Mouse (Mus musculus) MEL (cell line): ENCODE measurements around the gene Pheta2.

Source experiments
- BHLHE40 ChIP-seq: IDR thresholded peaks from 2 replicates; pipeline ENCODE4 v1.6.1; 2012; ENCODE audit warnings: low read depth, mild to moderate bottlenecking, inconsistent platforms, low read length, improper control_type of control experiment, borderline replicate concordance
- CHD1 ChIP-seq: IDR thresholded peaks from 2 replicates; pipeline ENCODE4 v1.6.1; 2012; ENCODE audit warnings: low read depth, mild to moderate bottlenecking, inconsistent platforms, low read length, improper control_type of control experiment
- CHD2 ChIP-seq: IDR thresholded peaks from 2 replicates; pipeline ENCODE4 v1.6.1; 2011; ENCODE audit warnings: low read length, improper control_type of control experiment
- CTCF ChIP-seq, 3 experiments: IDR thresholded peaks in 2 of 3; conservative IDR thresholded peaks in 1 of 3; 2 replicates each; pipeline ENCODE4 v1.5.1; 2011 to 2012; ENCODE audit warnings: low read length in 3 of 3, low read depth in 2 of 3, mild to moderate bottlenecking in 2 of 3, improper control_type of control experiment in 1 of 3, inconsistent platforms in 1 of 3, mixed read lengths in 1 of 3, moderate library complexity in 1 of 3; ENCODE audit not compliant: control insufficient read depth in 1 of 3, insufficient read depth in 1 of 3, poor library complexity in 1 of 3, severe bottlenecking in 1 of 3
- GABPA ChIP-seq: IDR thresholded peaks from 2 replicates; pipeline ENCODE4 v1.6.1; 2012; ENCODE audit warnings: low read depth, mild to moderate bottlenecking, inconsistent platforms, low read length, improper control_type of control experiment, moderate library complexity
- MAFK ChIP-seq: IDR thresholded peaks from 2 replicates; pipeline ENCODE4 v1.6.1; 2011; ENCODE audit warnings: low read depth, mild to moderate bottlenecking, low read length, improper control_type of control experiment, borderline replicate concordance
- MXI1 ChIP-seq: IDR thresholded peaks from 2 replicates; pipeline ENCODE4 v1.6.1; 2011; ENCODE audit warnings: mild to moderate bottlenecking, low read depth, low read length, improper control_type of control experiment
- NRF1 ChIP-seq: IDR thresholded peaks from 2 replicates; pipeline ENCODE4 v1.6.1; 2014; ENCODE audit warnings: low read depth, mild to moderate bottlenecking, inconsistent platforms, low read length, improper control_type of control experiment, moderate library complexity; ENCODE audit not compliant: poor library complexity, insufficient read depth, severe bottlenecking
- POLR2A ChIP-seq, 2 experiments: IDR thresholded peaks; 2 replicates each; pipeline ENCODE4 v1.6.1; 2011 to 2012; ENCODE audit warnings: low read length in 2 of 2, mild to moderate bottlenecking in 2 of 2, control low read depth in 1 of 2, improper control_type of control experiment in 1 of 2, low read depth in 1 of 2, moderate library complexity in 1 of 2; ENCODE audit not compliant: control insufficient read depth in 1 of 2, insufficient read depth in 1 of 2, poor library complexity in 1 of 2
- SMC3 ChIP-seq: IDR thresholded peaks from 2 replicates; pipeline ENCODE4 v1.6.1; 2011; ENCODE audit warnings: low read depth, low read length, improper control_type of control experiment
- USF2 ChIP-seq, 2 experiments: IDR thresholded peaks; 2 replicates each; pipeline ENCODE4 v1.6.1; 2011 to 2012; ENCODE audit warnings: improper control_type of control experiment in 2 of 2, low read length in 2 of 2, borderline replicate concordance in 1 of 2, inconsistent platforms in 1 of 2, low read depth in 1 of 2, mild to moderate bottlenecking in 1 of 2; ENCODE audit not compliant: insufficient read depth in 1 of 2

DNA sequence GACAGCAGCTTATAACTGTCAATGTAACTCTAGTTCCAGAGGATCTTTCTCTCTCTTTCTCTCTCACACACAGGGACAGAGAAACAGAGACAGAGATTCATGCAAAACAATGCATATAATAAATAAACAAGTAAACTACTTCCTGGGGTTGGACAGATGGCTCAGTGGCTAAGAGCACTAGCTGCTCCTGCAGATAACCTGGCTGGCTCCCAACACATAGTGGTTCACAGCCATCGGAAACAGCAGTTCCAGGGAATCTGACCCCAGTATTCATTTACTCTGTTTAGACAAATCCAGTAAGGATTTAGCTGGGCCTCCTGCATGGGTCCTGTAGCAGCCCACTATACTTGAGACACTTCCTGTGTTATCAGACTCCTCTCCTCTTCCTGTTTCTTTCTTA is 19.1 kb upstream of the Pheta2 start:
- TF ChIP-seq NRF1 (no peak), MXI1 (no peak), SMC3 (no peak), POLR2A (IDR thresholded peaks at IDR 0.05; ENCODE audit: control insufficient read depth in 1 of 2, insufficient read depth in 1 of 2, low read depth in 1 of 2, low read length in 2 of 2, poor library complexity in 1 of 2) (no peak), USF2 (IDR thresholded peaks at IDR 0.05; ENCODE audit: borderline replicate concordance in 1 of 2, insufficient read depth in 1 of 2, low read depth in 1 of 2, low read length in 2 of 2) (no peak), GABPA (no peak), CTCF (IDR thresholded peaks at IDR 0.05 in 2 of 3, conservative IDR thresholded peaks at IDR 0.05 in 1 of 3; ENCODE audit: control insufficient read depth in 1 of 3, insufficient read depth in 1 of 3, low read depth in 2 of 3, low read length in 3 of 3, poor library complexity in 1 of 3, severe bottlenecking in 1 of 3) (no peak), CHD2 (no peak), BHLHE40 (no peak), MAFK (no peak), CHD1 (no peak)
